Mouse (Mus musculus): ENCODE measurements around the gene Klk1b22. TPM values are rescaled to one million over a fixed set of nuclear protein-coding genes. Genes with fewer than 3 reads are reported as not detected.
"Not testable (repeated sequence)": the region's sequence is repeated elsewhere in the genome, so short reads cannot be mapped to it uniquely, and the experiment has no call there.

Klk1b22 gene
- not detected for total RNA-seq (2021)

GRCm38 (mm10) chr7:44112373-44112772, at the start of gene Klk1b22:
Klk1b22 (plus strand) TSS chr7:44112673.
- intact Hi-C loops (cut with DNase I), result no loop called here
- DNase-seq (ENCODE audit: low spot score in 2 of 2), result no peak

GRCm38 (mm10) chr7:44072117-44072516, 40.4 kb upstream of the Klk1b22 start:
- no peak for DNase-seq (ENCODE audit: low spot score in 2 of 2)
- intact Hi-C loops (cut with DNase I), result no loop called here

- intact Hi-C loops (cut with DNase I), result no loop called here
These were observed 34.8 kb upstream of the Klk1b22 start for GRCm38 (mm10) chr7:44077703-44078102.

GRCm38 (mm10) chr7:44096111-44096510, 16.4 kb upstream of the Klk1b22 start:
- intact Hi-C loops (cut with DNase I), result no loop called here
- no peak for DNase-seq (ENCODE audit: low spot score in 2 of 2)

More at GRCm38 (mm10) chr7:44077703-44078102, 34.8 kb upstream of the Klk1b22 start:
- peak in 1 of 2 experiments; percentile 2 for DNase-seq (ENCODE audit: low spot score in 2 of 2)

- intact Hi-C loops (cut with DNase I); DNase-seq (ENCODE audit: low spot score in 2 of 2): not testable (repeated sequence)
These were observed 10.4 kb upstream of the Klk1b22 start, which contains the start of gene Klk1b21 for GRCm38 (mm10) chr7:44102028-44102427. Klk1b21 (plus strand) TSS chr7:44102328.

GRCm38 (mm10) chr7:44123445-44123844, 11.0 kb downstream of the Klk1b22 start:
- intact Hi-C loops (cut with DNase I), result no loop called here

GRCm38 (mm10) chr7:44136467-44136866, 24.0 kb downstream of the Klk1b22 start, which contains the start of gene Klk1b16:
Klk1b16 (plus strand) TSS chr7:44136767.
- no peak for DNase-seq (ENCODE audit: low spot score in 2 of 2)
- intact Hi-C loops (cut with DNase I), result no loop called here

More at GRCm38 (mm10) chr7:44123445-44123844, 11.0 kb downstream of the Klk1b22 start:
- DNase-seq (ENCODE audit: low spot score in 2 of 2), result no peak

Other genes with a start within 250 kb of the Klk1b22 start
- not detected for gene Klk4, start 231.5 kb upstream of the Klk1b22 start, total RNA-seq (2021)
- gene Klk15, start 178.9 kb upstream of the Klk1b22 start, total RNA-seq (2021), result not detected
- gene Klk1b8, start 162.0 kb upstream of the Klk1b22 start, total RNA-seq (2021), result not detected
- not detected for gene Klk1b1, start 145.9 kb upstream of the Klk1b22 start, total RNA-seq (2021)
- gene Klk1b9, start 136.6 kb upstream of the Klk1b22 start, total RNA-seq (2021), result not detected
- not detected for gene Klk1b11, start 116.8 kb upstream of the Klk1b22 start, total RNA-seq (2021)
- not detected for gene Klk1b26, start 100.5 kb upstream of the Klk1b22 start, total RNA-seq (2021)
- gene Klk1b27, start 60.4 kb upstream of the Klk1b22 start, total RNA-seq (2021), result not detected
- gene Klk1b21, start 10.3 kb upstream of the Klk1b22 start, total RNA-seq (2021), result not detected
- gene Klk1b16, start 24.1 kb downstream of the Klk1b22 start, total RNA-seq (2021), result not detected
- not detected for gene Klk1b24, start 75.6 kb downstream of the Klk1b22 start, total RNA-seq (2021)
- not detected for gene Klk1b3, start 85.5 kb downstream of the Klk1b22 start, total RNA-seq (2021)
- gene Klk1b4, start 94.8 kb downstream of the Klk1b22 start, total RNA-seq (2021), result not detected
- gene Klk1b5, start 103.3 kb downstream of the Klk1b22 start, total RNA-seq (2021), result not detected
- not detected for gene Klk1, start 112.7 kb downstream of the Klk1b22 start, total RNA-seq (2021)
- gene Gm36864, start 123.5 kb downstream of the Klk1b22 start, total RNA-seq (2021), result not detected
- 1 to 10 TPM; 1.1 to 1.6 TPM for gene 1700028J19Rik, start 134.0 kb downstream of the Klk1b22 start, total RNA-seq (2021)
- gene 2410002F23Rik, start 134.0 kb downstream of the Klk1b22 start, total RNA-seq (2021), result 10 to 100 TPM; 72.5 to 73.5 TPM
- gene Acp4, start 144.7 kb downstream of the Klk1b22 start, total RNA-seq (2021), result not detected
- not detected for gene Gm15517, start 148.8 kb downstream of the Klk1b22 start, total RNA-seq (2021)
- 1 to 10 TPM; 3.5 to 3.9 TPM for gene Clec11a, start 194.2 kb downstream of the Klk1b22 start, total RNA-seq (2021)
- 100 to 1,000 TPM; 571 to 587 TPM for gene Shank1, start 197.6 kb downstream of the Klk1b22 start, total RNA-seq (2021)

All from left cerebral cortex, postnatal 25 days (tissue).